Mouse (Mus musculus) megakaryocyte, embryonic 14.5 days (primary cell): Measurements from ENCODE around the gene Fbrs.

Experiments
- FLI1 ChIP-seq: IDR thresholded peaks from 2 replicates; pipeline ENCODE4 v1.6.1; 2012; ENCODE audit warnings: low read length, inconsistent platforms, mixed read lengths
- GATA1 ChIP-seq: IDR thresholded peaks from 3 replicates; pipeline ENCODE4 v1.6.1; 2012; ENCODE audit warnings: mixed read lengths, low read length, inconsistent platforms, borderline replicate concordance

DNA sequence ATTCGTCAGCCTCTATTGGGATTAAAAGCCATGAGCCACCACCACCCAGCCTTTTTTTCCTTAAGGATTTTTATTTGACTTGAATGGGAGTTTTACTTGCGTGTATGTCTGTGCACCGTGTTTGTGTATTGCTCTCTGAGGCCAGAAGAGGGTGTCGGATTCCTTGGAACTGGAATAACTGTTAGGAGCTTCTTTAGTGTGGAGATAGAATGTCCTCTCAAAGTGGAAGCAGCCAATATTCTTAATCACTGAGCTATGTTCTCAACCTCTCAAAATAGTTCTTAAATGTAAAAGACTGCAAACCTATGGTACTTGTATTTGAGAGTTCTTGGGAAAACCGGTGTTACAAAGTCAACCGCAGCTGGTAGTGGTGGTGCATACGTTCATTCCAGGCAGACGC lies 32.2 kb downstream of the Fbrs start:
- TF ChIP-seq GATA1 (no peak), FLI1 (no peak)
